Mouse (Mus musculus) left cerebral cortex, postnatal 36 days (tissue): ENCODE results near the gene Flcn. TPM values are rescaled to one million over a fixed set of nuclear protein-coding genes. Genes with fewer than 3 reads are reported as not detected.

Experiments used
- total RNA-seq, 2 experiments: library from RNA; stranded (reverse); gene quantifications; 2 replicates each; pipeline ENCODE4 v1.2.3; 2021

Gene Flcn
- total RNA-seq, 2 experiments from 2014 or later = 48.6 to 48.9 TPM

Other genes starting within 250 kb of the Flcn start
- gene Olfr222, start 233.8 kb downstream of the Flcn start, total RNA-seq = not detected
- not detected for gene Olfr223, start 216.7 kb downstream of the Flcn start, total RNA-seq
- 100 to 1,000 TPM; 293 to 299 TPM for gene Mprip, start 148.7 kb downstream of the Flcn start, total RNA-seq
- gene Pld6, start 22.4 kb downstream of the Flcn start, total RNA-seq = 1 to 10 TPM in 1 of 2 experiments, under 1 TPM in 1; 0.81 to 1.1 TPM
- gene Nt5m, start 29.4 kb upstream of the Flcn start, total RNA-seq = 10 to 100 TPM; 53.6 to 59.0 TPM
- 10 to 100 TPM; 64.3 to 70.6 TPM for gene Cops3, start 29.8 kb upstream of the Flcn start, total RNA-seq
- gene Med9, start 138.2 kb upstream of the Flcn start, total RNA-seq = 10 to 100 TPM; 37.4 to 46.0 TPM
- gene Rasd1, start 154.9 kb upstream of the Flcn start, total RNA-seq = 10 to 100 TPM in 1 of 2 experiments, 1 to 10 TPM in 1; 8.1 to 11.3 TPM
- gene Pemt, start 236.5 kb upstream of the Flcn start, total RNA-seq = 1 to 10 TPM; 2.9 to 6.3 TPM